Mouse (Mus musculus) heart, adult 9 months (tissue): ENCODE measurements around the gene Klhl11.

Experiments
- DNase-seq, 2 experiments: peaks; one replicate each; pipeline ENCODE4 v3.0.0; 2022; ENCODE audit warnings: low spot score in 2 of 2

Klhl11 gene

DNA sequence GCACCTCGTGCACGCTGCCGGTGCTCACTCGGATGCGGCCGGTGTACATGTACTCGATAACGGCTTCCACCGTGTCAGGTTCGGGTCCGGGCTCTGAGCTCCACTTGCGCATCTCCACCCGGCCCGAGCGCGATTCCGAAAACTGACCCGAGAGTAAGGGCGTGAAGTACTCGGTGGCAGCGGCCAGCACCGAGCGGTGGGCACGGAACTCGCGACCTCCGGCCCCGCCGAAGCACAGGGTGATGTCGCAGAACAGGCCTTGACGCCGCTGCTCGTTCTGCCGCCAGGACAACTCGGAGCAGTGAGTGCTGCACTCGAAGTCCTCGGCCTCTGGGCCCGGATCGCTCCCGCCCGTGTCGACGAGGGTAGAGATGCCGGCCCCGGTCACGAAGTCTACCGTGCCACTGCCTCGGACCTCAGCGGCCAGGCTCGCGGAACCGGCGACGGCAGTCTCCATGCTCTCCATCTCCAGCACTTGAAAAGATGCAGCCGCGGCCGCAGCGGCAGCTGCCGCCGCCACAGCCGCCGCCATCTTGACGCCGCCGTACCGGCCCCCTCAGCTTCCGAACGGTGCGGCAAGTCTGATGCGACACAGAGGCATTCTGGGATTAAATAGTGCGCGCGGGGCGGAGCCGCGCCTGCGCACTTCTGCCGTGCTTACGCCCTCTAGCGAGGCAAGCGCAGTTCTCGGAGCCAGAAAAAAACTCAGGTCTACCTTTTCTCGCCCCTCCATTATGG is at the start of gene Klhl11:
Gene Klhl11 (minus strand): TSS at position 545 of the 738 bp plus-strand sequence.
- DNase-seq, result peak; percentile 90 to 91

DNA sequence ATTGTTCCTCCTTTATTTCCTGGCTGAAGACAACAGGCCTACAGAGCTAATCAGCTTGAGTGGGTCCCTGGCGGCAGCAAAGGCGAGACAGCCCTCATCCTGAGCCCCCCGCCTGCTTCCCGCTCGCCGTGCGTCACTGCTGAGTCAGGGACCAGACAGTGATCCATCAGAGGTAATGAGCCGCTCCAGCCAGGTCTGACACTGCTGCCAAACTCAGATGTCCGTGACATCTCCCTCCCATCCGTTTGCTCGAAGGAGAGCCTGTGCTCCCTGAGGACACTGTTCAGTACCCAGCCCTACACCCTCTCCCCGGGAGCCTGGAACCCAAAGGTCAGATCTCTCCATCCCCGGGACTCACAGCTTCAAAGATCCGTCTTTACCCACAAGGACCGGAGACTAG is 48.3 kb upstream of the Klhl11 start:
- DNase-seq, result no peak

DNA sequence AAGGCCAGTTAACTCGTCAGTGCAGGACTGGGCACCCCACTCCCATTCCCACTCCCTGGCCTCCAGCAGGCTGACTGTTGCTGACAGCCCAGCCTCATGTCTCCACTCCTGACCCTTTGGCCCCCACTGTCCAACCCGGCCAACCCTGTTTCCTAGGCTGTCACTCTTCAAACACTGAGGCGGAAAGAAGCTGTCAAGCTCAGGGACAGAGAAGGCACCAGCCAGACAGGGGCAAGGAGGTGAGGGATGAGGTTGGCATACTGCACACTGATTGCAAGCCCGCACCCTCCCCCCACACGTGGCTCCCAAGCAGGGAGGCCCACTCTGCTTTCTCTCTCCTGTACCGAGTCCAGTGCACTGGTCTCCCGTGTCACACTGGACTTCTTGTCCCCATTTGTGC is 46.6 kb upstream of the Klhl11 start:
- DNase-seq, result no peak

DNA sequence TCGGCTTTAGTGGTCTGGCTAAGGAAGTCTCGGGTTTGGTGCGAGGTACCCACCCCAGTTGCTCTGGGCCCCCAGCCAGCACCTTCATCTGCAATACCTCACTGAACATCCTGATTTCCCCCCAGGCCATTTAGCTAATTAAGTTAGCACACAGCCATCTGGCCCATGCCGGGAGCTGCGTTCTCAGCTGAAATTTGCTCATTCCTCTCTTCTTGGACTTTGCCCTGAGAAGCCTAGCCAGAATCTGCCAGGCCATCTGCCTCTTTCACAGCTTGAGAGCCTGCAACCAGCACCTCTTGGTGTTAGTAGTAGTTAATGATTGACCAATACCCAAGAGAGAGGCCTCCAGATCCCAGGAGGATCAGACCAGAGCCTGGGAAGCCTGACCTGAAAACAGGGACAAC is 45.6 kb upstream of the Klhl11 start:
- DNase-seq, result no peak

DNA sequence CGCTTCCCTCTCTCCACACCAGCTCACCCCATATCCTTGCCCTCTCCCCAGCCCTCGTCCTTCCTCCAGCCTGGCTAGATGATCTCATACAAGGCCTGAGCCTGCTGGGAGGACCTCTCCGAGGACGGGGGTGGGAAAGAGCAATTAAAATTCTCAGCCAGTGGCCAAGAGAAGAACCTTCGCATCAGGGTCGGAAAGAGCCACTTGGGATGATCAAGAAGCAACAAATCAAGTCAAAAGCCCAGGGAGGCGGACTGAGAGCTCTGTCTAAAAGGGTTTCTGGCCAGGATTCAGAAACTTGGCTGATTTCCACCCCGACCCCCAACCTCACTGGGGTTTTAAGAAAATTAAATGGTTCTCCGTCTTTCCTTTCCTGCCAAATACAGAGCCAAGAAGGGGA is 43.8 kb upstream of the Klhl11 start:
- no peak for DNase-seq

DNA sequence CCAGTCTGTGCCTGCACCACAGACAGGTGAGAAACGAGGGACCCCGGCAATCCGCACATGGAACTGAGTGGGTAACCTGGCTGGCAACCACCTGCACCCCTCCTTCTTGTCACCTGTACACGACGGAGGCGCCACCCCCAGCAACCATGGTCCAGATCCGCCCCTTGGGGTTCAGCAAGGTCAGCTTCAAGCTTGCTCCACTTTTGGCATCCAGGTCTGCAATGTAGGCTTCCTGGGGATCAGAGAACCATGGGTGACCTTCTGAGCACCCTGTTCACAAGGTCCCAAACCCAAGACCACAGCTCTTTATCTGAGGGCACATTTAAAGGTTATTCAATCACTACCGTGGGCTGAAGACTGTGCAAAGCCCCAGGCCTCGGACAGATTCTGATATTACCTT is 43.2 kb upstream of the Klhl11 start:
- DNase-seq, result no peak

DNA sequence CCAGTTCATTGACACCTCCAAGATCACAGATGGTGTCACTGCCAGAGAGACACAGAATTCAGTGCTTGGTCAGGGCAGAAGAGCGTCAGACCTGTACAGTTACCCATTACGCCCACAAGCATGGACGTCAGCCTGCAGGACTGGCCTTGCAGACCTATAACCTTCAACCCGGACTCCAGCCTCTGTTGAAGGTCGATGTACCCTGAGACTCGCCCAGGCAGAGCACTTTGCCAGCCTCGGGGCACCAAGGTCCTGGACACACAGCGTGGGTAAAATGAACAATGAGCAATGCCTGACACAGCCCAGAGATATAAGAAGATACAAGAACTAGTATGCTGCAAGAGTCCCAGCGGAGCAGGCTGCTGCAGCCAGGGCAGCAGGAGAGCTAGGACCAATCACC is 42.5 kb upstream of the Klhl11 start:
- no peak for DNase-seq

DNA sequence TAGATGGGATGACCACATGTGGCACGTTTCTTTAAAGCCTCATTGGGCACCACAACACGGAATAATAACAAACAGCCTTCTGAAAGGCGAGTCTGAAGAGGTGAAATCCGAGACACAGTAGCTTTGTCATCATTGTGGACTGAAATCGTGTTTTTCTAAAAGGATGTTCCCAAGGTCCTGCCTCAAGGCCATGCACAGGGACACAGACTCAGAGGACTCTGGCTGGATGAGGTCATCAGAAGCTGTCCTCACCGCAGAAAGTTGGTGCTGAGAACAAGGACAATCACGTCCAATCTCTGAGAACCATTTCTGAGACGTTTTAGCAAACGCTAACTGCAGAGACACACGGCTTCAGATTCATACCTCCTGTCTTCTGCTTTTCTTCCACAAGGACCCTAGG is 41.2 kb upstream of the Klhl11 start:
- no peak for DNase-seq

DNA sequence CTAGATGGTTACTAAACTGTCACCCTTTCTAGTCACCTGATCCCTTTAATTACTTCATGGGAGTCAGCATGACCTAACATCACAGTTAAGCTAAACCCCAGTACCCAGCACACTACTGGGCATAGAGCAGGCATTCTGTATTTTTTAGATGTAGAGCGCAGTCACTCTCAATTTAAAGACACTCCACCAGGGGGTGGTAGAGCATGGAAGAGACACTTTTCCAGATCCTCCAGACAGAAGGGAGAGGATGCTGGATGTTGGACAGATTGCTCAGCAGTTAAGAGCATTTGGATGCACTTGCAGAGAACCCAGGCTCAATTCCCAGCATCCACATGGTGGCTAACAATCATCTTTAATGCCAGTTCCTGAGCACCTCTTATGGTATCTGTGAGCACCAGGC is 39.8 kb upstream of the Klhl11 start:
- DNase-seq, result no peak

DNA sequence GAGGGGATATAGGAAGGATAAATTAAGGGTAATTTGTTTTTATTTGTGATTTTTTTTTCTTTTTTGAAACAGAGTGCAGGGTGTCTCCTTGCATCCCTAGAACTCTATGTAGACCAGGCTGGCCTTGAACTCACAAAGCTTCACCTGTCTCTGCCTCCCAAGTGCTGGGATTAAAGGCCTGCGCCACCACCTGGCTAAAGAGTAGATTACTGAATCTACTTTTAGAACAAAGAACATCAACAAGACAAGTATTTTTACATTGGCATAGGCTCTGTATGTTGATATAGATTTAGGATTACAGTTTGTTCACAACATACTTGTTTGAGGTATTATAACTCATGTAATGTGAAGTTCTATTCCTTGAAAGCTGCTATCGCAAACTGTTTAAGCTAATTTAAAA is 38.0 kb upstream of the Klhl11 start:
- DNase-seq, result no peak

DNA sequence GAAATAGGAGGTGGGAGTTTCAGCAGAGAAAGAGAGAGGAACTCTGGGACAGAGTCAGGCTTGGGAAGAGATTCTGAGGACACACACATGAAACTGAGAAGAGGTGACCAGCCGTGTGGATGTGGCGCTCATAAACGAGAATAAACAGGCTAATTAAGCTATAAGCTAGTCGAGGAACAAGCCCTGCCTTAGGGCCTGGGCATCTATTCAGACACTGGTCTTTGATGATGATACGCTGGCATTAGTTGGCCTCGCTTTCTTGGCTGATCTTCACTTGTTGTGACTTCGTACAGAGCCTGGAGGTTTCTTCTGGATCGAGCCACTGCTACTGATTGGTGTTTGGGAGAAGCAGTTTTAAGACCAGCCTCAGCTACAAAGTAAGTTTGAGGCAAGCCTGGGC is 33.5 kb upstream of the Klhl11 start:
- no peak for DNase-seq

DNA sequence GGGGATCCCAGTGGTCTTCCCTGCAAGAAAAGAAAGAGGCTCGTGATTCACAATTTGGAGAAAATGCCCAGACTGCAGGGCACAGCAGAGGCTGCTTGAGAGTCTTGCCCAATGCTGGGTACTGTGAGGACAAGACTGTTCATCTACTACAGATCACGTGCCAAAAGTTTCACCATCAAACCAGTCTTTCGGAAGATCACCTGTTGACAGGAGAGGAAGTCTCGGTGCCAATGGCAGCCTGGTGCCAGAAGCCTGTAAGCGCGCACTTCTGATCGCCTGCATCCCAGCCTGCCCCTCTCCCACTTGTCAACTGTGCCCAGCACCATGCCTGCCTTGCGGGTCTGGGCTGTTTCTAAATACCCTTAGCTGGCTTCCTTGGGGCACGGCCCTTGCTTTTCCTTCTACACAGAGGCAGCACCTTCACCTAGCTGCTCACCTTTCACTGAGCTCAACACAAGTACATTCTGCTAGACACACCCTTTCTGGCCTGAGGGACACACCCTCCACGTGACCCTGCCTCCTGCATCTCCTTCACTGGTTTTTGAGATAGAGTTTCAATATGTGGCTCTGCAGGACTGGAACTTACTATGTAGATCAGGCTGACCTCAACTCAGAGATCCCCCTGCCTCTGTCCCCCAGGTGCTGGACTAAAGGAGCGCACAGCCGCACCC is 32.6 kb upstream of the Klhl11 start:
- DNase-seq, result no peak

DNA sequence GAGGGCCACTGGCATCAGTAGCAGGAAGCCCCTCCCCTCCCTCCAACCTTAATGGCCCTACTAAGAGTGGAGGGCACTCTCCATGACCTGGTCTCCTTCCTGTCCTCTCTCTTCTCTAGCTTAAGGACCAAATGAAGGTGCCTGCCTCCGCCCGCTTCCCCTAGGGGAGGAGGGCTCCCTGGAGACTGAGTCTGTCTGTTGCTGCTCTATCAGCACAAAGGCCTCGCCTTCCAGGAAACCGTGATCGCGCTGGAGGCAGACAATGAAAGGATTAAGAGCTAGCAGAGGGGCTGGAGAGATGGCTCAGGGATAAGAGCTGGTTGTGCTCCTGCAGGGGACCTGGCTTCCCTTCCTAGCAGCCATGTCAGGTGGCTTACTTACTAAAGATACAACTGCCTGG is 28.8 kb upstream of the Klhl11 start:
- DNase-seq, result no peak

DNA sequence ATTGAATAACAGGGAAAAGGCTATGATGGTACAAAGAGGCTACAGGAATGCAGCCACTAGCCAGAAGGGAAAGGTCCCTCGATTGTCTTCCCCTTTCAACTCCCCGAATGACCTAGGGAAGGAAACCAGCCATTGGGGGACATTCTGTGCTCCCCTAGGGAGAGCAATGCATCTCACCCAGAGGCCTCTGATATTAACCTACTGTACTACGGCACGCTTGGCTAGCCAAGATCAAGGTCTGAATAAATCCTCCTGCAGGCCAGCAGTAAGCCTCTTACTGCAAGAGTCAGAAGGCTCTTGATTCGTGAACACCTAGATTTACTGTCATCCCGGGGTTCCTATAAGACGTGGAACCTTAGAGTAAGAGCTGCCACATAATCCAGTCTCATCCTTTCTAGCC is 28.1 kb upstream of the Klhl11 start:
- no peak for DNase-seq

DNA sequence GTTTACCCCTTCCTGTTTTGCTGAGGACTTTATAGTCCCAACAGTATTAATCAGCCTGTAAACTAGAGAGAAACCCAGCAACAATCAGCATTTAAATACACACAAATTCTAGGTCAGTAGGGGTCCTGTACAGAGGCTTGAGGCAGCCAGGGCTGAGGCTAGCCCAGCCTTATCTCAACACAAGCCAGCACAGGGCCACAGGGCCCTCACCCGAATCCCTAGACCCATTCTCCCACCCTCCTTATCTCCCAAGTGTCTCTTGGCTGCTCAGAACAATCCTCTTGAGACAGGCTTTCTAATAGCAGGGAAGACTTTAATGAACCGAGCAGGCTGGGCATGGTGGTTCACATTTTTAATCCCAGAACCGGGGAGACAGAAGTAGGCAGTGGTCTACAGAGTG is 27.7 kb upstream of the Klhl11 start:
- no peak for DNase-seq

DNA sequence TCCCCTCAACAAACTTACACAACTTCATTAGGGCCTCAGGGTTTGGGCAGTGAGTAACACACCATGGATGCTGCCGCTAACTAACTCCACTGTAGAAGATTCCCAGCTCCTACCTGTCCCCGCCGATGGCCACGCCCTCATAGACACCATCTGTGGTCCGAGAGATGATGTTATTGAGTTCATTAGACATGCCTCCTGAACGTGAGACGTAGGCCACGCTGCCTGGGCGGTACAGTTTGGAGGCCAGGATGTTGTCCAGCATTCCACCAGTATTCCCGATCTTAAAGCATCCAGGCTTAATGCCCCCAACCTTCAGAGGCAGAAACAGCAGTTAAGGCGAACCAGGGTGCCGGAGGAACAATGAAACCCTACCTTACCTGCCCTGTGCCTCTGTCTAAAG is 21.2 kb upstream of the Klhl11 start:
- DNase-seq, result no peak

DNA sequence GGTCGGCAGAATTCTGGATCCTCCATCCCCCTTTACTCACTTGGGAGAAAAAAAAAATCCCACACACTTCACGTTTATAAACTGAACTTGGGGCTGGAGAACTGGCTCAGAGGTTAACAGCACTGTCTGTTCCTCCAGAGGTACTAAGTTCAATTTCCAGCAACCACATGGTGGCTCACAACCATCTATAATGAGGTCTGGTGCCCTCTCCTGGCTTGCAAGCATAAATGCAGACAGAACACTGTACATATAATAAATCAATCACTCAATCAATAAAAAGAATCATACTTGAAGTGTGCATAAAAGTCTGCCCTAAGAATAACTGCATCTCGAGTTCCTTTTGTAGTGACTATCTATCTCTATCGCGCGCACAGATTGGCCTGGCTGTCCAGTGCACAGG is 18.4 kb upstream of the Klhl11 start:
- DNase-seq, result no peak

DNA sequence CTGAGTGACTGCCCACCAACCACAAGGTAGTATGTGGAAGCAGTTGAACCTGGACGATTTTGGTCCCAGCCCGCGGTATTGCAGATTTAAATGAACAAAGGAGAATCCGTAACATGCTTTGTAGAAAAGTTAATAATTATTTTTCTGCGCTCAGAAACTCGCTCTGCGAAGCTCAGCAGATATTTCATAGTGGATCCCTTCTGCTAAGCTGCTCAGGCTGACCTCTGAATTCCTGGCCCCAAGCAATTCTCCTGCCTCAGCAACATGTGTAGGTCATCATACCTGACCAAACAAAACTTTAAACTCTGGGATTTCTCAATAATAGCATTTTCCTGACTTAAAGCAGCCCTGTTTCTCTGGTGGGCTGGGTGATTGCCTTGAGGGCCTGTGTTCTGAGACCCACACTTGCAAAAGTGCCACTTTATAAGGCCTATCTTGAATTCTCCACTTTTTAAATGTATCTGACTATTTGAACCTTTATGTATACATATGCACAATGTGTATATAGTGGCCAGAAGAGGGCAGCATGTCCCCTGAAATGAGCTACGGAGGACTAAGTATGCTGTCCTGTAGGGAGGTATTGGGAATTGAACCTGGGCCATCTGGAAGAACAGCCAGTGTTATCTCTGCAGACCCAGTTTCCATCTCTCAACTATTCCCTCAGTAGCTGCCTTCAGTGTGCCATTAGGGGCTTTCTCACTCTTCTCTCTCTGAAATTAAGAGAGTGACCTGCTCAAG is 13.4 kb upstream of the Klhl11 start:
- peak in 1 of 2 experiments; percentile 12 for DNase-seq

DNA sequence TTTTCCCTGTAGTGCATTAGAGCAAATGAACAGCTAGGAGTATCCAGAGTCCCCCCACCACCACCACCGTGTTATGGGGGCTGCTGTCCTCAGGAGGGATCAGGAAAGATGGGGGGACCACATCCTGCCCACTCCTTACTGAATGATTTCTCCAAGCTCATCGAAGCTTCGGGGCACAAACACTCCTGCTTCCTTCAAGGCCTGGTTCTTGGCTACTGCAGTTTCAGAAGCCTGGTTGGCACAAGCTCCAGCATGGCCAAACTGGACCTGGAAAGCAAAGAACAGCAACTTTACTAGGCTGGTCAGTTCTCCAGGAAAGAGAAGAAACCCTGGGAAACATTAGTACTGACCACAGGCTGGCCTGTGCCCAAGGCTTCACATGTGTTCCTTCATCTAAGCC is 11.9 kb upstream of the Klhl11 start:
- DNase-seq, result no peak

DNA sequence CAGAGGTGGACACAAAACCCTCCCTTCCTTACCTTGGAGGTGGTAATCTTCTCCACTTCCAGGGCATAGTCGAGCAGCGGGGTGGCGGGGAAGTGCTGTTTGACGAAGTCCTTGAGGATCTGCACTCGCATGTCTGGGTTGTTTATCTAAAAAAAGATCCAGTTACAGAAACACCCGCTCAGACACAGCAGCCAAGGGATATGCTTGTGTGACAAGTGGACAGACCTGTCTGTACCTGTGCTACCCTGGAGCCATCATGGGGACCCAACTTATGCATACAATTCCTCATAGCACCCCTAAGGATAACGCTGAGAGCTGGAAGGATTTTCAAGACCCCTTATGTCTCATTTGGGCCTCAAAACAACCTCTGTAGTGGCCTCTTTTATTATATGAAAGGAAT is 6.6 kb upstream of the Klhl11 start:
- DNase-seq, result no peak

DNA sequence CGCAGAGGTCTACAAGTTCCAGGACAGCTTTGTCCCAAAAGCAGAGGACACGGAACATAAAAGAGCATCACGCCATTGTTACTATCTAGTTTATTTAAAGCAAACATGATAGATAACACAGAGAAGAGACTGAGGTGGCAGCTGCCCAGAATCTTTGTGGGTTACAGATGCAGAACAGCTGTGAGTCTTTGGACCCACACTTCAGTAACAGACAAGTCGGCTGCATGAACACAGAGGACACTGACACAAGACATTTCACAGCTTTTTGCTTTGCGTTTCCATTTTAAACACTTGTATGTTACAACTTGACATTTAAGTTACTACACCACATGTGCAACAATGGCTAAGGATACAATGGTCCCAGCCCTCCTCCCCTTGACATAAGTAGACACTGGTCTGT is 3.7 kb upstream of the Klhl11 start:
- DNase-seq, result no peak

DNA sequence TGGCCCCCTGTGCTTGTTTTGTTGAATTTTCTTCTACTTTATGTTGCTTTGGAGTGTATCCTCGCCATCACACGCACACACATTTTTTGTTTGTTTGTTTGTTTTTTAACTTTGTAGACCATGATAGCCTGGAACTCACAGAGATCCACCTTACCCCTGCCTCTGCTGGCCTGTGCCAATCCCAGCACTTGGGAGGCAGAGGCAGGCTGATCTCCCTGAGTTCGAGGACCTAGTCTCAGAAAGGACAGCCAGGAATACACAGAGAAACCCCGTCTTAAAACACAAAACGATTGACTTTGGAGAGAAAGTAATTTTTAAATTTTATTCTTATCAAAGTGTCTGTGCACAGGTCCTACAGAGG is 374 bp upstream of the Klhl11 start:
- no peak for DNase-seq
